Mouse (Mus musculus): ENCODE measurements around the gene Vcl.

DNA sequence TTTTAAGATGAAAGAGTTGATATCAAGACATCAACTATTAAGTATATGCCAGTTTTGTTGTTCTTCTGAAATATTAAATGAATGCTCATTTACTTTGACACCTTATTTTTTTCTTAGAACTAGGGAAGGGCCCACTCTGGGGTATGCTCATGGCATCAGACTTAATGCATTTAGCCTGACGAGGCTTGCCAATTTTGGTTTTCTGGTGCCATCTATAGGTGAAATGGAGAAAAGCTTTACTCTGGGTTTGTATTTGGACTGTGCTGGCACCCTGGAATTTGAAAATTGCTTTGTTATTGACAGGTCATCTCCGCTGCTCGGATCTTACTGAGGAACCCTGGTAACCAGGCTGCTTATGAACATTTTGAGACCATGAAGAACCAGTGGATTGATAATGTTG lies 89.8 kb downstream of the Vcl start:
- TF ChIP-seq CTCF (IDR thresholded peaks at IDR 0.05; ENCODE audit: control insufficient read depth, insufficient read depth, insufficient read length): no peak
- no peak for TF ChIP-seq USF1 (IDR thresholded peaks at IDR 0.05; ENCODE audit: low read depth)
- no peak for TF ChIP-seq CEBPB (IDR thresholded peaks at IDR 0.05; ENCODE audit: low read depth)
- TF ChIP-seq MYOG (IDR thresholded peaks at IDR 0.05; ENCODE audit: control insufficient read depth, extremely low read depth, insufficient read length): no peak
- TF ChIP-seq MAX (IDR thresholded peaks at IDR 0.05): no peak
